Mouse (Mus musculus) gastrocnemius, adult 2 months (tissue): ENCODE results near the gene Habp4. TPM values are rescaled to one million over a fixed set of nuclear protein-coding genes. Genes with fewer than 3 reads are reported as not detected.

Experiments used
- DNase-seq: peaks from one replicate; pipeline ENCODE4 v3.0.0; 2022
- H3K27ac ChIP-seq: fragments of 200-600 bp; 2 replicates; pipeline ENCODE4 v1.8.1; 2022; ENCODE audit warnings: mild to moderate bottlenecking
- H3K4me3 ChIP-seq: fragments of 200-600 bp; 2 replicates; pipeline ENCODE4 v1.8.1; 2022; ENCODE audit warnings: mild to moderate bottlenecking, moderate library complexity
- CTCF ChIP-seq: fragments of 200-600 bp; IDR thresholded peaks from 2 replicates; pipeline ENCODE4 v1.8.1; 2022; ENCODE audit warnings: antibody characterized with exemption, mild to moderate bottlenecking, moderate library complexity
- intact Hi-C: fragments of 180-260 bp; cut with DNase I; formaldehyde crosslinking; loops from one replicate; pipeline ENCODE4 v1.15.1; 2025
- total RNA-seq, 2 experiments: library from RNA; stranded (reverse); gene quantifications; 2 replicates each; pipeline ENCODE4 v1.2.3; 2021

Gene Habp4
- total RNA-seq, 2 experiments from 2014 or later = 22.2 to 24.8 TPM

- intact Hi-C loops = loop anchor here (10.0 kb wide), 1 partner anchor 338 kb away; the partner anchor contains the start of gene Ercc6l2
These were observed 8.4 kb upstream of the Habp4 start, which contains the start of gene Zfp367 for GRCm38 (mm10) chr13:64153083-64153682. TSS of gene Zfp367 (minus strand) at chr13:64153202.

GRCm38 (mm10) chr13:64153751-64154267 lies 7.8 kb upstream of the Habp4 start:
- no peak for TF ChIP-seq CTCF
- intact Hi-C loops = loop anchor here (10.0 kb wide), 1 partner anchor 339 kb away; the partner anchor contains the start of gene Ercc6l2
- H3K27ac ChIP-seq = peak overlapping the region; percentile 81
- peak; percentile 53 for DNase-seq
- H3K4me3 ChIP-seq = peak overlapping the region; percentile 96

More at GRCm38 (mm10) chr13:64153083-64153682, 8.4 kb upstream of the Habp4 start, which contains the start of gene Zfp367:
- no peak for TF ChIP-seq CTCF
- Histone ChIP-seq H3K27ac (peak within 1 kb of the TSS; percentile 81), H3K4me3 (peak within 1 kb of the TSS; percentile 96)
- DNase-seq = peak; percentile 98

GRCm38 (mm10) chr13:64154651-64155050 lies 7.0 kb upstream of the Habp4 start:
- peak overlapping the region; percentile 81; the same call in 1 of the 2 replicates for H3K27ac ChIP-seq
- DNase-seq = no peak
- no peak overlapping the region for H3K4me3 ChIP-seq
- intact Hi-C loops = loop anchor here (10.0 kb wide), 1 partner anchor 340 kb away; the partner anchor contains the start of gene Ercc6l2
- TF ChIP-seq CTCF = no peak

- peak; percentile 27; the same call in 1 of the 2 replicates for TF ChIP-seq CTCF
These were observed 6.5 kb upstream of the Habp4 start for GRCm38 (mm10) chr13:64155171-64155571.

GRCm38 (mm10) chr13:64156966-64157365 lies 4.7 kb upstream of the Habp4 start:
- Histone ChIP-seq H3K27ac (no peak overlapping the region), H3K4me3 (no peak overlapping the region)
- TF ChIP-seq CTCF = no peak
- no peak for DNase-seq
- intact Hi-C loops = loop anchor here (10.0 kb wide), 1 partner anchor 342 kb away; the partner anchor contains the start of gene Ercc6l2

More at GRCm38 (mm10) chr13:64155171-64155571, 6.5 kb upstream of the Habp4 start:
- intact Hi-C loops = loop anchor here (10.0 kb wide), 1 partner anchor 340 kb away; the partner anchor contains the start of gene Ercc6l2
- DNase-seq = no peak
- Histone ChIP-seq H3K27ac (no peak overlapping the region), H3K4me3 (no peak overlapping the region)

- peak overlapping the region; percentile 82 for H3K4me3 ChIP-seq
- intact Hi-C loops = loop anchor here (5.0 kb wide), 1 partner anchor 270 kb away; the partner anchor contains the start of gene Cdk20
- DNase-seq = no peak
These were observed 440 bp downstream of the Habp4 start for GRCm38 (mm10) chr13:64161916-64162611.

GRCm38 (mm10) chr13:64162626-64163025 lies 1.0 kb downstream of the Habp4 start:
- no peak for TF ChIP-seq CTCF
- peak overlapping the region; percentile 89 for H3K27ac ChIP-seq
- DNase-seq = peak; percentile 23
- intact Hi-C loops = loop anchor here (5.0 kb wide), 1 partner anchor 270 kb away; the partner anchor contains the start of gene Cdk20
- H3K4me3 ChIP-seq = peak overlapping the region; percentile 82

More at GRCm38 (mm10) chr13:64161916-64162611, 440 bp downstream of the Habp4 start:
- TF ChIP-seq CTCF = no peak
- H3K27ac ChIP-seq = peak overlapping the region; percentile 89

- intact Hi-C loops = loop anchor here (5.0 kb wide), 1 partner anchor 269 kb away; the partner anchor contains the start of gene Cdk20
These were observed 1.6 kb downstream of the Habp4 start for GRCm38 (mm10) chr13:64163147-64163715.

GRCm38 (mm10) chr13:64169746-64170145 lies 8.1 kb downstream of the Habp4 start:
- DNase-seq = no peak
- TF ChIP-seq CTCF = no peak
- intact Hi-C loops = no loop called here
- no peak overlapping the region for H3K27ac ChIP-seq
- no peak overlapping the region for H3K4me3 ChIP-seq

More at GRCm38 (mm10) chr13:64163147-64163715, 1.6 kb downstream of the Habp4 start:
- no peak for DNase-seq
- Histone ChIP-seq H3K4me3 (peak overlapping the region; percentile 82), H3K27ac (no peak overlapping the region)
- TF ChIP-seq CTCF = no peak

GRCm38 (mm10) chr13:64178000-64178399 lies 16.4 kb downstream of the Habp4 start:
- intact Hi-C loops = no loop called here
- no peak for TF ChIP-seq CTCF
- no peak overlapping the region for H3K4me3 ChIP-seq
- no peak for DNase-seq
- H3K27ac ChIP-seq = no peak overlapping the region

GRCm38 (mm10) chr13:64178746-64179652 lies 17.4 kb downstream of the Habp4 start:
- TF ChIP-seq CTCF = no peak
- H3K4me3 ChIP-seq = no peak overlapping the region
- intact Hi-C loops = no loop called here
- DNase-seq = no peak
- H3K27ac ChIP-seq = no peak overlapping the region
